Mouse (Mus musculus) testis, adult 2 months (tissue): ENCODE results near the gene Nek4.

Experiments
- CTCF ChIP-seq: fragments of 200-500 bp; IDR thresholded peaks from 2 replicates; pipeline ENCODE4 v1.5.1; 2012; ENCODE audit warnings: low read depth, mild to moderate bottlenecking, inconsistent platforms, low read length, moderate library complexity; ENCODE audit not compliant: control insufficient read depth, insufficient read depth, insufficient replicate concordance
- POLR2A ChIP-seq: fragments of 200-500 bp; IDR thresholded peaks from 2 replicates; pipeline ENCODE4 v1.6.1; 2012; ENCODE audit warnings: low read depth, mild to moderate bottlenecking, inconsistent platforms, low read length, moderate library complexity; ENCODE audit not compliant: control insufficient read depth

DNA sequence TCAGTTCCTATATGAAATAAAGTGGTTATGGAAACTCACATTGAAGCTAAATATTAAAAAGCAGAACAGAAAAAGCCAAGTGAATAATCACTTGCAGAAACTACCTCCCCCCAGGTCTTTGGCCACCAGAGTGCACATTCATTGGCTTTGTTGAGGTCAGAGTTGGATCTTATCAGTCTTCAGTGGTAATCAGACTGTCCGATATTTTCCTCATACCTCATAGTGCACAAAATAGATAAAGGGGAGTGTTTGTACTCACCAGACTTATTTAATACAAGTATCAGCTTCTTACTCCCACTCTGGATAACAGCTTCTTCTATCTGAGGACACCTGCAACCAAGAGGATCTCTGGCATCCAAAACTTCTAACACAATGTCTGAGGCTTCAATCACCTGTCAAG is 64.9 kb downstream of the Nek4 start:
- TF ChIP-seq CTCF (no peak), POLR2A (no peak)
